Mouse (Mus musculus) neural tube, embryonic 12.5 days (tissue): ENCODE results near the gene Bpifa5. TPM values are rescaled to one million over a fixed set of nuclear protein-coding genes. Genes with fewer than 3 reads are reported as not detected.

Experiments
- ATAC-seq: fragments of 200-750 bp; cut with Nextera tagmentation; 2 replicates; pipeline ENCODE4 v1.8.0; 2017; ENCODE audit warnings: low read depth, mild to moderate bottlenecking, moderate TSS enrichment, moderate library complexity; ENCODE audit not compliant: low FRiP score
- H3K27ac ChIP-seq: fragments of 300-500 bp; sonication (generic); 2 replicates; pipeline ENCODE4 v1.5.1; 2016
- H3K27me3 ChIP-seq: fragments of 300-500 bp; sonication (generic); replicated peaks from 2 replicates; pipeline ENCODE4 v1.6.1; 2016; ENCODE audit warnings: mild to moderate bottlenecking
- H3K36me3 ChIP-seq: fragments of 300-500 bp; sonication (generic); 2 replicates; pipeline ENCODE4 v1.6.1; 2016; ENCODE audit warnings: mild to moderate bottlenecking
- H3K4me1 ChIP-seq: fragments of 300-500 bp; sonication (generic); 2 replicates; pipeline ENCODE4 v1.6.1; 2016
- H3K4me2 ChIP-seq: fragments of 300-500 bp; sonication (generic); replicated peaks from 2 replicates; pipeline ENCODE4 v1.6.1; 2016; ENCODE audit warnings: mild to moderate bottlenecking
- H3K4me3 ChIP-seq: fragments of 300-500 bp; sonication (generic); 2 replicates; pipeline ENCODE4 v1.5.1; 2016
- H3K9ac ChIP-seq: fragments of 300-500 bp; sonication (generic); 2 replicates; pipeline ENCODE4 v1.6.1; 2016; ENCODE audit warnings: mild to moderate bottlenecking
- H3K9me3 ChIP-seq: fragments of 300-500 bp; sonication (generic); 2 replicates; pipeline ENCODE4 v1.6.1; 2016; ENCODE audit warnings: mild to moderate bottlenecking
- WGBS: fragments of 180-500 bp; shearing (Covaris S2); methylation state at CpG from one replicate; pipeline ENCODE4 v1.1.7; 2016; 5-methylcytosine and 5-hydroxymethylcytosine counted together
- polyA plus RNA-seq: library from polyadenylated mRNA; unstranded; fragments of >200 nt; fragmentation: Nextera tagmentation; extraction: Ambion mirVana; gene quantifications from 2 replicates; pipeline ENCODE4 v1.2.1, GENCODE M21; 2016

The Bpifa5 gene
- polyA plus RNA-seq, 1 experiment from 2014 or later = not detected

- no peaks in the 10 kb centered on the region for H3K36me3 ChIP-seq
- no peaks in the 10 kb centered on the region for H3K9me3 ChIP-seq
- H3K4me2 ChIP-seq = no peak overlapping the region
- no peak overlapping the region for H3K9ac ChIP-seq
- ATAC-seq = no peak
- WGBS = 91% methylated on average over 6 of the region's 6 CpGs
- no peak overlapping the region for H3K4me3 ChIP-seq
- no peak overlapping the region for H3K27ac ChIP-seq
- H3K4me1 ChIP-seq = no peaks in the 10 kb centered on the region
- no peaks in the 10 kb centered on the region for H3K27me3 ChIP-seq
Observed at GRCm38 (mm10) chr2:154185319-154185718, 22.9 kb downstream of the Bpifa5 start.

GRCm38 (mm10) chr2:154185748-154186147, 23.3 kb downstream of the Bpifa5 start:
- Histone ChIP-seq H3K9ac (no peak overlapping the region), H3K27ac (no peak overlapping the region), H3K9me3 (no peaks in the 10 kb centered on the region), H3K4me1 (no peaks in the 10 kb centered on the region), H3K36me3 (no peaks in the 10 kb centered on the region), H3K27me3 (no peaks in the 10 kb centered on the region), H3K4me3 (no peak overlapping the region), H3K4me2 (no peak overlapping the region)
- WGBS = 82% methylated on average over 3 of the region's 3 CpGs
- no peak for ATAC-seq

- no peak overlapping the region for H3K27ac ChIP-seq
- 47% methylated on average over 5 of the region's 5 CpGs for WGBS
- no peaks in the 10 kb centered on the region for H3K36me3 ChIP-seq
- H3K4me3 ChIP-seq = no peak overlapping the region
- no peak for ATAC-seq
- H3K27me3 ChIP-seq = no peaks in the 10 kb centered on the region
- H3K4me2 ChIP-seq = no peak overlapping the region
- no peaks in the 10 kb centered on the region for H3K4me1 ChIP-seq
- H3K9me3 ChIP-seq = no peaks in the 10 kb centered on the region
- H3K9ac ChIP-seq = no peak overlapping the region
Observed at GRCm38 (mm10) chr2:154187468-154187867, 25.1 kb downstream of the Bpifa5 start.

GRCm38 (mm10) chr2:154189877-154190434, 27.5 kb downstream of the Bpifa5 start:
- H3K27ac ChIP-seq = no peak overlapping the region
- H3K36me3 ChIP-seq = no peaks in the 10 kb centered on the region
- H3K27me3 ChIP-seq = no peaks in the 10 kb centered on the region
- H3K4me2 ChIP-seq = no peak overlapping the region
- no peak overlapping the region for H3K4me3 ChIP-seq
- no peak for ATAC-seq
- H3K9me3 ChIP-seq = no peaks in the 10 kb centered on the region
- WGBS = 84% methylated on average over 7 of the region's 7 CpGs
- no peaks in the 10 kb centered on the region for H3K4me1 ChIP-seq
- H3K9ac ChIP-seq = no peak overlapping the region

- H3K27ac ChIP-seq = no peak within 1 kb of the TSS
- H3K4me2 ChIP-seq = no peak within 1 kb of the TSS
- no peaks in the 10 kb centered on the region for H3K4me1 ChIP-seq
- no peak within 1 kb of the TSS for H3K4me3 ChIP-seq
- H3K9me3 ChIP-seq = no peaks in the 10 kb centered on the region
- WGBS = 88% methylated on average over 11 of the region's 11 CpGs
- no peak for ATAC-seq
- no peaks in the 10 kb centered on the region for H3K27me3 ChIP-seq
- H3K9ac ChIP-seq = no peak within 1 kb of the TSS
- H3K36me3 ChIP-seq = no peaks in the 10 kb centered on the region
Observed at GRCm38 (mm10) chr2:154190546-154191258, 28.3 kb downstream of the Bpifa5 start, which contains the start of gene Bpifb1. Gene Bpifb1 (plus strand): TSS chr2:154190818.

GRCm38 (mm10) chr2:154192141-154192540, 29.7 kb downstream of the Bpifa5 start:
- Histone ChIP-seq H3K36me3 (no peaks in the 10 kb centered on the region), H3K9ac (no peak overlapping the region), H3K27me3 (no peaks in the 10 kb centered on the region), H3K9me3 (no peaks in the 10 kb centered on the region), H3K27ac (no peak overlapping the region), H3K4me2 (no peak overlapping the region), H3K4me1 (no peaks in the 10 kb centered on the region), H3K4me3 (no peak overlapping the region)
- no peak for ATAC-seq
- 81% methylated on average over 2 of the region's 2 CpGs for WGBS

- Histone ChIP-seq H3K4me1 (no peaks in the 10 kb centered on the region), H3K27ac (no peak overlapping the region), H3K27me3 (no peaks in the 10 kb centered on the region), H3K4me2 (no peak overlapping the region), H3K4me3 (no peak overlapping the region), H3K9ac (no peak overlapping the region), H3K9me3 (no peaks in the 10 kb centered on the region), H3K36me3 (no peaks in the 10 kb centered on the region)
- 91% methylated on average over 4 of the region's 4 CpGs for WGBS
- ATAC-seq = no peak
Observed at GRCm38 (mm10) chr2:154193071-154193470, 30.7 kb downstream of the Bpifa5 start.

GRCm38 (mm10) chr2:154193994-154194504, 31.6 kb downstream of the Bpifa5 start:
- Histone ChIP-seq H3K27me3 (no peaks in the 10 kb centered on the region), H3K27ac (no peak overlapping the region)
- ATAC-seq = no peak

GRCm38 (mm10) chr2:154197036-154197435, 34.6 kb downstream of the Bpifa5 start:
- 93% methylated on average over 9 of the region's 9 CpGs for WGBS
- Histone ChIP-seq H3K4me3 (no peak overlapping the region), H3K9ac (no peak overlapping the region), H3K27ac (no peak overlapping the region), H3K4me1 (no peaks in the 10 kb centered on the region), H3K4me2 (no peak overlapping the region), H3K36me3 (no peaks in the 10 kb centered on the region), H3K27me3 (no peaks in the 10 kb centered on the region), H3K9me3 (no peaks in the 10 kb centered on the region)
- no peak for ATAC-seq

More at GRCm38 (mm10) chr2:154193994-154194504, 31.6 kb downstream of the Bpifa5 start:
- WGBS = 80% methylated on average over 5 of the region's 5 CpGs
- H3K4me1 ChIP-seq = no peaks in the 10 kb centered on the region
- no peaks in the 10 kb centered on the region for H3K9me3 ChIP-seq
- no peak overlapping the region for H3K4me2 ChIP-seq
- no peak overlapping the region for H3K9ac ChIP-seq
- H3K4me3 ChIP-seq = no peak overlapping the region
- no peaks in the 10 kb centered on the region for H3K36me3 ChIP-seq

- ATAC-seq = no peak
- no peak overlapping the region for H3K27ac ChIP-seq
- H3K4me2 ChIP-seq = no peak overlapping the region
- no peaks in the 10 kb centered on the region for H3K9me3 ChIP-seq
- no peaks in the 10 kb centered on the region for H3K4me1 ChIP-seq
- H3K36me3 ChIP-seq = no peaks in the 10 kb centered on the region
- WGBS = 91% methylated on average over 4 of the region's 4 CpGs
- H3K9ac ChIP-seq = no peak overlapping the region
- H3K4me3 ChIP-seq = no peak overlapping the region
- H3K27me3 ChIP-seq = no peaks in the 10 kb centered on the region
Observed at GRCm38 (mm10) chr2:154204630-154205029, 42.2 kb downstream of the Bpifa5 start.

- 70% methylated on average over 7 of the region's 7 CpGs for WGBS
- no peaks in the 10 kb centered on the region for H3K36me3 ChIP-seq
- no peak overlapping the region for H3K9ac ChIP-seq
- H3K4me3 ChIP-seq = no peak overlapping the region
- no peaks in the 10 kb centered on the region for H3K9me3 ChIP-seq
- no peak overlapping the region for H3K4me2 ChIP-seq
- no peaks in the 10 kb centered on the region for H3K27me3 ChIP-seq
- no peak for ATAC-seq
- H3K4me1 ChIP-seq = no peaks in the 10 kb centered on the region
- H3K27ac ChIP-seq = no peak overlapping the region
Observed at GRCm38 (mm10) chr2:154206908-154207307, 44.5 kb downstream of the Bpifa5 start.

GRCm38 (mm10) chr2:154209112-154209511, 46.7 kb downstream of the Bpifa5 start:
- ATAC-seq = no peak
- no peak overlapping the region for H3K4me3 ChIP-seq
- H3K9ac ChIP-seq = no peak overlapping the region
- no peaks in the 10 kb centered on the region for H3K9me3 ChIP-seq
- 26% methylated on average over 3 of the region's 3 CpGs for WGBS
- no peaks in the 10 kb centered on the region for H3K36me3 ChIP-seq
- H3K27ac ChIP-seq = no peak overlapping the region
- no peak overlapping the region for H3K4me2 ChIP-seq
- no peaks in the 10 kb centered on the region for H3K27me3 ChIP-seq
- no peaks in the 10 kb centered on the region for H3K4me1 ChIP-seq

GRCm38 (mm10) chr2:154211121-154211520, 48.7 kb downstream of the Bpifa5 start:
- Histone ChIP-seq H3K9ac (no peak overlapping the region), H3K27me3 (no peaks in the 10 kb centered on the region), H3K4me1 (no peaks in the 10 kb centered on the region), H3K4me3 (no peak overlapping the region), H3K36me3 (no peaks in the 10 kb centered on the region), H3K27ac (no peak overlapping the region), H3K4me2 (no peak overlapping the region), H3K9me3 (no peaks in the 10 kb centered on the region)
- WGBS = 67% methylated on average over 1 of the region's 1 CpGs
- no peak for ATAC-seq
